Mouse (Mus musculus) midbrain, postnatal 0 days (tissue): ENCODE data around the gene Pdcd1. TPM values are rescaled to one million over a fixed set of nuclear protein-coding genes. Genes with fewer than 3 reads are reported as not detected.
"Not testable (repeated sequence)": the region's sequence is repeated elsewhere in the genome, so short reads cannot be mapped to it uniquely, and the experiment has no call there.

Source experiments
- ATAC-seq: fragments of 200-750 bp; cut with Nextera tagmentation; 2 replicates; pipeline ENCODE4 v1.8.0; 2017; ENCODE audit warnings: moderate number of reproducible peaks, mild to moderate bottlenecking, moderate TSS enrichment, moderate library complexity; ENCODE audit not compliant: low FRiP score
- DNase-seq: peaks from one replicate; pipeline ENCODE4 v3.0.0-alpha.2; 2015; ENCODE audit warnings: low spot score
- H3K27ac ChIP-seq: fragments of 300-500 bp; sonication (generic); 2 replicates; pipeline ENCODE4 v1.5.1; 2014; ENCODE audit warnings: low read depth, mild to moderate bottlenecking, low read length, mixed read lengths
- H3K27me3 ChIP-seq: fragments of 300-500 bp; sonication (generic); 2 replicates; pipeline ENCODE4 v1.6.1; 2014; ENCODE audit warnings: low read length, control low read depth, mixed read lengths; ENCODE audit not compliant: insufficient read depth
- H3K36me3 ChIP-seq: fragments of 300-500 bp; sonication (generic); 2 replicates; pipeline ENCODE4 v1.6.1; 2014; ENCODE audit warnings: low read length, control low read depth, mixed read lengths; ENCODE audit not compliant: insufficient read depth
- H3K4me1 ChIP-seq: fragments of 300-500 bp; sonication (generic); 2 replicates; pipeline ENCODE4 v1.6.1; 2014; ENCODE audit warnings: mild to moderate bottlenecking, control low read depth, antibody characterized with exemption, low read length, mixed read lengths; ENCODE audit not compliant: insufficient read depth
- H3K4me2 ChIP-seq: fragments of 300-500 bp; sonication (generic); 2 replicates; pipeline ENCODE4 v1.6.1; 2014; ENCODE audit warnings: low read depth, mild to moderate bottlenecking, low read length, mixed read lengths; ENCODE audit not compliant: poor library complexity, severe bottlenecking
- H3K4me3 ChIP-seq: fragments of 300-500 bp; sonication (generic); 2 replicates; pipeline ENCODE4 v1.5.1; 2014; ENCODE audit warnings: low read depth, mild to moderate bottlenecking, low read length, moderate library complexity
- H3K9ac ChIP-seq: fragments of 300-500 bp; sonication (generic); replicated peaks from 2 replicates; pipeline ENCODE4 v1.6.1; 2014; ENCODE audit warnings: mild to moderate bottlenecking, low read length, moderate library complexity, mixed read lengths; ENCODE audit not compliant: poor library complexity, severe bottlenecking
- H3K9me3 ChIP-seq: fragments of 300-500 bp; sonication (generic); 2 replicates; pipeline ENCODE4 v1.6.1; 2016; ENCODE audit warnings: low read length, control low read depth
- CTCF ChIP-seq: IDR thresholded peaks from 2 replicates; pipeline ENCODE4 v1.5.1; 2016; ENCODE audit warnings: antibody characterized with exemption, mild to moderate bottlenecking
- WGBS: fragments of 180-500 bp; shearing (Covaris S2); extraction: QIAGEN DNeasy Blood & Tissue Kit; methylation state at CpG from one replicate; pipeline ENCODE4 v1.1.7; 2014; 5-methylcytosine and 5-hydroxymethylcytosine counted together
- polyA plus RNA-seq: library from polyadenylated mRNA; unstranded; fragments of >200 nt; fragmentation: Nextera tagmentation; extraction: Ambion mirVana; gene quantifications from 2 replicates; pipeline ENCODE4 v1.2.1, GENCODE M21; 2015
- total RNA-seq: library from RNA; depleted of rRNA; stranded (reverse); fragments of >200 nt; gene quantifications from 2 replicates; pipeline ENCODE4 v1.2.3, GENCODE M21; 2014

The Pdcd1 gene
- total and polyA plus RNA-seq, 2 experiments from 2014 or later = not detected

GRCm38 (mm10) chr1:94020151-94020550 is 32.2 kb downstream of the Pdcd1 start, which contains the start of gene Neu4:
Neu4 (plus strand) TSS chr1:94020451.
- DNase-seq (no peak), ATAC-seq (no peak)
- no peaks in the 10 kb centered on the region for H3K9me3 ChIP-seq
- no peak within 1 kb of the TSS for H3K9ac ChIP-seq
- 89% methylated on average over 6 of the region's 6 CpGs for WGBS
- H3K4me3 ChIP-seq = no peak within 1 kb of the TSS
- H3K27me3 ChIP-seq = no peaks in the 10 kb centered on the region
- no peak within 1 kb of the TSS for H3K27ac ChIP-seq
- TF ChIP-seq CTCF = no peak
- no peaks in the 10 kb centered on the region for H3K4me1 ChIP-seq
- no peaks in the 10 kb centered on the region for H3K36me3 ChIP-seq
- no peak within 1 kb of the TSS for H3K4me2 ChIP-seq

- no peak overlapping the region for H3K4me2 ChIP-seq
- no peaks in the 10 kb centered on the region for H3K27me3 ChIP-seq
- ATAC-seq (no peak), DNase-seq (no peak)
- H3K4me1 ChIP-seq = no peaks in the 10 kb centered on the region
- H3K9ac ChIP-seq = no peak overlapping the region
- peak; percentile 17; the same call in 1 of the 2 replicates for TF ChIP-seq CTCF
- no peak overlapping the region for H3K4me3 ChIP-seq
- H3K36me3 ChIP-seq = no peaks in the 10 kb centered on the region
- H3K9me3 ChIP-seq = no peaks in the 10 kb centered on the region
- H3K27ac ChIP-seq = no peak overlapping the region
- WGBS = 77% methylated on average over 3 of the region's 3 CpGs
Measured at GRCm38 (mm10) chr1:94011643-94012042, 40.7 kb downstream of the Pdcd1 start.

- not testable (repeated sequence) for DNase-seq
- WGBS = 92% methylated on average over 15 of the region's 19 CpGs
Measured at GRCm38 (mm10) chr1:94008826-94009225, 43.5 kb downstream of the Pdcd1 start.

GRCm38 (mm10) chr1:94005954-94006506 is 46.3 kb downstream of the Pdcd1 start:
- WGBS = 76% methylated on average over 2 of the region's 2 CpGs
- not testable (repeated sequence) for H3K4me3 ChIP-seq, DNase-seq, H3K9me3 ChIP-seq, H3K27me3 ChIP-seq, ATAC-seq, H3K36me3 ChIP-seq, H3K4me2 ChIP-seq, H3K4me1 ChIP-seq, H3K27ac ChIP-seq, H3K9ac ChIP-seq

More at GRCm38 (mm10) chr1:94008826-94009225, 43.5 kb downstream of the Pdcd1 start:
- H3K27me3 ChIP-seq, H3K4me2 ChIP-seq, H3K4me3 ChIP-seq, H3K27ac ChIP-seq, H3K9me3 ChIP-seq, H3K36me3 ChIP-seq, H3K4me1 ChIP-seq, H3K9ac ChIP-seq, ATAC-seq: not testable (repeated sequence)

GRCm38 (mm10) chr1:94001023-94001422 is 51.3 kb downstream of the Pdcd1 start:
- no peaks in the 10 kb centered on the region for H3K9me3 ChIP-seq
- H3K4me2 ChIP-seq = no peak overlapping the region
- H3K27me3 ChIP-seq = no peaks in the 10 kb centered on the region
- H3K4me3 ChIP-seq = no peak overlapping the region
- no peaks in the 10 kb centered on the region for H3K4me1 ChIP-seq
- 82% methylated on average over 2 of the region's 2 CpGs for WGBS
- no peak for ATAC-seq
- H3K27ac ChIP-seq = no peak overlapping the region
- no peak for TF ChIP-seq CTCF
- H3K36me3 ChIP-seq = no peaks in the 10 kb centered on the region
- no peak overlapping the region for H3K9ac ChIP-seq
- no peak for DNase-seq

GRCm38 (mm10) chr1:93991491-93991890 is 60.9 kb downstream of the Pdcd1 start:
- H3K4me2 ChIP-seq, H3K4me3 ChIP-seq, ATAC-seq, H3K9me3 ChIP-seq, H3K4me1 ChIP-seq, DNase-seq, H3K9ac ChIP-seq, H3K36me3 ChIP-seq, H3K27me3 ChIP-seq, H3K27ac ChIP-seq: not testable (repeated sequence)
- WGBS = 83% methylated on average over 3 of the region's 3 CpGs

- H3K9ac ChIP-seq = not testable (repeated sequence)
Measured at GRCm38 (mm10) chr1:93991068-93991467, 61.3 kb downstream of the Pdcd1 start.

GRCm38 (mm10) chr1:93990209-93990608 is 62.1 kb downstream of the Pdcd1 start, which contains the start of gene Gal3st2c:
Gal3st2c (plus strand) TSS chr1:93990509.
- H3K9me3 ChIP-seq, H3K36me3 ChIP-seq, H3K27me3 ChIP-seq, H3K4me1 ChIP-seq, H3K4me3 ChIP-seq, H3K27ac ChIP-seq, DNase-seq, ATAC-seq, H3K4me2 ChIP-seq, H3K9ac ChIP-seq: not testable (repeated sequence)
- WGBS = 90% methylated on average over 7 of the region's 8 CpGs

More at GRCm38 (mm10) chr1:93991068-93991467, 61.3 kb downstream of the Pdcd1 start:
- not testable (repeated sequence) for DNase-seq, H3K4me2 ChIP-seq, H3K27ac ChIP-seq, ATAC-seq, H3K36me3 ChIP-seq, H3K27me3 ChIP-seq, H3K4me1 ChIP-seq, H3K9me3 ChIP-seq, H3K4me3 ChIP-seq
- WGBS = 60% methylated on average over 2 of the region's 2 CpGs
